Mouse (Mus musculus) adrenal gland, postnatal 14 days (tissue): ENCODE measurements around the gene Trim2. TPM values are rescaled to one million over a fixed set of nuclear protein-coding genes. Genes with fewer than 3 reads are reported as not detected.
A peak's percentile ranks its signal among the peaks of the same experiment; 100 is the strongest.

Experiments
- DNase-seq: peaks from one replicate; pipeline ENCODE4 v3.0.0; 2021; ENCODE audit warnings: mixed read lengths
- total RNA-seq: library from RNA; stranded (reverse); gene quantifications from 2 replicates; pipeline ENCODE4 v1.2.3, GENCODE M21; 2021

Trim2 gene
- total RNA-seq, 1 experiment from 2014 or later = 53.5 TPM

DNA sequence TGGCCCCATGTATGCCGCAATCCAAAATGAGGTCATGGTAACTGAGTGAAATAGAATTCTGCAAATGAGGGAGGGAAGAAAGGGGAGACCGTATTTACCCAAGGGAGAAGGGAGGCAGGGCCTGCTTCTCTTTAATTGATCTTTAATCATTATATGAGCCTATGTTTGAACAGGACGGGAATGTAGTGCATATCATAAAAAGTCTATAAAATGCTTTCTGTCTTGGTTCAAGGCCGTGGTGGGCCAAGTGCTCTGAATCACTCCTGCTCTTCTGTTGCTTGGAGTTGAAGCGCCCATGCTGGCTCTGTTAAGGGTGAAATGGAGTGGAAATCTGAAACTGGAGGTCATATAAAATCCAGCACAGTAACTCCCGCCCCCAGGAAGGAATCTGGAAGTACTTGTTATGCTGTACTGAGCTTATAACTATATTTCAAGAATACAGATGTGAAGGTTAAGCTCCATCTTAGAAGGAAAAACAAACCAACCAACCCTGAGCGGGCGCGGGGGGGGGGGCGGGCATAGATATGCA lies 48.6 kb downstream of the Trim2 start:
- DNase-seq = peak; percentile 27

DNA sequence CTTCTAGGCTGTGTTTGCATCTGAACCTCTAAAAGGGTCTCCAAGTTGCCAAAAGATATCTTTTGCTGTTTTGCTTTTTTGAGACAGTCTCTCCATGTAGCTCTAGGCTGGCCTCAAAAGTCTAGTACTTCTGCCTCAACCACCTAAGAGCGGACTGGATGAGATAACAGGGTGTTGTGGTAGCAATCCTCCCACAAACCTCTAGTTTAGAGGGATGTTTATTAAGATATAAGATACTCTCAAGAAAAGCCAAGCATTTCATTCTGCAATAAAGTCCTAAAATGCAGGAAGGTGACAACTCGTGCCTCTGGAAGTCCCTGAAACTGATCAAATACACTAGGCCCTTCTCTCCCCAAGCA lies 52.2 kb downstream of the Trim2 start:
- no peak for DNase-seq

GRCm38 (mm10) chr3:84253655-84254519 lies 52.8 kb downstream of the Trim2 start:
- DNase-seq = no peak

GRCm38 (mm10) chr3:84252776-84253654 lies 53.7 kb downstream of the Trim2 start:
- DNase-seq = no peak

DNA sequence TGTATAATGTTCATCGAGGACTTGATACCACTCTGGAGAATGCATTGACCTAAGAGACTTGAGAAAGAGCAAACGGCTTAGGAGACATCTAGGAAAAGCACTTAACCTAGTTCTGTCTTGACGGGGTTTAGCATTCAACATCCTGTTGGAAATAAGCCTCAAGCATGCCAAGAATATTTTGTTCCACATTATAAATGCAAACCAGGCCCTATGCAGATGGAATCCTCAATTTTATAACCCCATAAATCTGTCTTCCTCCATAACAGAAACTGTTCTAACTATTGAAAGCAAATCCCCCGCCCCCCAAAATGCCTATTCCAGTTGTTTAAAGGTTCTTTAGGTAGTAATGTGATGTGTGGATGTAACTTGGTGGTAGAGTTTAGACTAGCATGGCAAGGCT lies 55.0 kb downstream of the Trim2 start:
- DNase-seq = no peak

DNA sequence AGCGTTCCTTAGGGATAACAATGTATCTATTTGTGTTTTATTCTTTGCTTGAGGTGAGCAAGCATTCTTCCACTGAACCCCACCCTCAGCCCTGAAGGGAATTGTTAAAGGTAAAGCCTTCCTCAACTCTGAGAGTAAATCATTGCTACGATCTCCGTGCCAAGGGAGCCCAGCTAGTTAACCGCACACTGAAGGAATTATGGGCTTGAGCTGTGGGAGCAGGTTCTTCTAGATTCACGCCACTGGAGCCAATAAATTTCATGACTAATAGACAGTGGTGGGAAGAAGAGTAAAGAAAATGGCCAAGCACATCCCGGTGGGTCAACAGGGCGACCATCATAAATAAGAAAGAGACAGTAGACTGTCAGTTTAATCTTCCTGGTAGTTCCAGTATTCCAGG lies 56.4 kb downstream of the Trim2 start:
- DNase-seq = no peak

GRCm38 (mm10) chr3:84247789-84248188 lies 58.9 kb downstream of the Trim2 start:
- no peak for DNase-seq

- no peak for DNase-seq
These were observed 60.2 kb downstream of the Trim2 start for GRCm38 (mm10) chr3:84246421-84246861.

DNA sequence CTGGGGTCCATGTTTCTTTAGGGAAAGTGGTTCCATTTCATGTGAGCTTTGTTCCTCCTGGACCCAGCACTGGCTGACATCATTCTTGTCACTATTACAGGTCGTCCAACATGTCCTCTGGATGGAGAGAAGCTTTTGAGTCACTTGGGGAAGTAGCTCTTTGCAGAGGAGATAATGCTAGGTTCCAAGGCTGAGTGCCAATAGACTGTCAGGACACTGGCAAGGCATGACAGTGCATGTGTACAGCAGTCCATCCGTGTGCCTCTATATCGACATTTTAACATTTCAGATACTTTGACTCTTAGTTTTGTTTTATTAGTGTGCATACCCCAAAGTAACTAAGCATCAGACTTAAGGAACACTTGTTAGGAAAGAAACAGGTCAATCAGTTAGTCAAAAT lies 63.6 kb downstream of the Trim2 start:
- no peak for DNase-seq

GRCm38 (mm10) chr3:84242497-84242896 lies 64.2 kb downstream of the Trim2 start:
- peak; percentile 54 for DNase-seq

- no peak for DNase-seq
These were observed 65.6 kb downstream of the Trim2 start for GRCm38 (mm10) chr3:84241098-84241497.

- DNase-seq = no peak
These were observed 71.0 kb downstream of the Trim2 start for GRCm38 (mm10) chr3:84235420-84236304.

- no peak for DNase-seq
These were observed 72.1 kb downstream of the Trim2 start for GRCm38 (mm10) chr3:84234562-84234961.

GRCm38 (mm10) chr3:84233663-84234415 lies 72.8 kb downstream of the Trim2 start:
- DNase-seq = no peak

DNA sequence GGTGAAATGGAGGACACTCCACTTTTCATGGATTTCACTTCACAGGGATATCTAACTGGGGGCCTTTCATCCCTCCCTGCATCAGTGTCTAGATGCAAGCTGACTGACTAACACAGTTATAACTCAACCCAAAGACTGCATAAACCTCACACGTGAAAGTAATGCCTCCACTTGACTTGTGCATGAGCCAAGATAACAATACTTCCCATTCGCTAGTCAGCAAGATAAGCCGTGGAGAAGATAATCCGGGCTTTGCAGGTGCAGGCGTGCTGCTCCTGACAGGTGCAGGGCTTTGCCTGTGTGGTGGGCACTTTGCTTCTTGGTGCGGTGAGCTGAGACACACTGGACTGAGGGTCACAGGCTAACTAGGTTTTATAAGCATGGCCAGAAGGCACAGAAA lies 74.4 kb downstream of the Trim2 start:
- DNase-seq = no peak

DNA sequence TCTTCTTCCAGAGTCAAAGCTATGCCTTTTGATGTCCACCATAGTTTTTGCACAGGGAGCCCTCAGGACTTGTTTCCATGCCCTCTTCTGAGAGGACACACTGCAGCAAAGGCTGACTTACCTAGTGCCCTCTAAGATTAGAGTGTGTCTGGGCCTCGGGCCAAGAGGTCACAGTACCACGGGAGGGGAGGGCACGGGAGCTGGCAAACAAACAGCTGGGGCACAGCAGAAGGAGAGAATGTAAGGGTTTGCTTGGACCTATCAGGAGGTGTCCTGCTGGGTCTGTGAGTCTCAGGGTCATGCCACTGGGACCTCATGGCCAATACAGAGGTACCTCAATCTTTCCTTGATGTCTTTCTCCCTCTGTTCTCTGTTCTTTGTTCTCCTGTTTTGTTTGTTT lies 75.7 kb downstream of the Trim2 start:
- peak; percentile 81 for DNase-seq

DNA sequence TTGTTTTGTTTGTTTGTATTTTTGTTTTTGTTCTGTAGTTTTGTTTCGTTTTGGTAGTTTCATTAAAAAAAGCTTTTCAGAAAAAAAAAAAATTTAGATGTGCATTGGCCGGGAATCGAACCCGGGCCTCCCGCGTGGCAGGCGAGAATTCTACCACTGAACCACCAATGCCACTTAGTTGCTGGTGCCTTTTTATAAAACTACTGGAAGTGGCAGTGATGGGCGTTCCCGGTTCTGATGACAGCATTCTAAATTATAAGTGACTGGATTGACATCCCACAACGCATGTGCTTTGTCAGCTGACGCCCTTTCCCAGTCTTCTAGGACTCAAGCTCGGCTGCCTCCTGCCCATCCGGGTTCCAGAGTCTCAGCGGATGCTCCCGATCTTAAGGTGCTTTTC lies 77.8 kb downstream of the Trim2 start:
- peak; percentile 66 for DNase-seq

DNA sequence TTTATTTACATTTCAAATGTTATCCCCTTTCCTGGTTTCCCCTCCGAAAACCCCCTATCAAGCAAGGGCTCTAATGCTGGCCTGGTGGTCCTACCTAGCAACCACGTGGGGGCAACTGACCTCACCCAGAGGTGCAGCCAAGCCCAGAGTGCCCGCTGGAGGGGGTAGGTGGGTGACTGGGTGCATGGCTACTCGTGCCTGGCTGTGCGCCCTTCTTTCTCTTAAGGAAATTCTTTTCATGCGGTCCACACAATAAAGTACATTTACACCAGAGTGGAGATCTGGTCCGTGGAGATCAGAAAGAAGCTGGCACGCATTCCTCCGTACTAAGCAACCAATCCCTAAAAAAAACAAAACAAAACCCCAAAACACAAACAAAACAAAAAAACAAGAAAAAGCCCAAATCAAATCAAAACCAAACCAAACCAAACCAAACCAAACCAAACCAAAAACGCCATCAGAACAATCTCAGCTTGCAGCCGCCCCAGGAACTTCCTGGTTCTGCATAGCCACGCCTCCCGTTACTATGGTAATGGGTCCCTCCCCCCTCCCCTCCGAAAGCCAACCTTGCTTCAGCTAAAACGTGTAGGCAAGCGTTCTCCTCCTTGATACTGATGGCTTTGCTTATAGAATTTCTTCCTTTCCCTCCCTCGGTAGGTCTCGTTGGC lies 78.3 kb downstream of the Trim2 start:
- peak; percentile 86 for DNase-seq

DNA sequence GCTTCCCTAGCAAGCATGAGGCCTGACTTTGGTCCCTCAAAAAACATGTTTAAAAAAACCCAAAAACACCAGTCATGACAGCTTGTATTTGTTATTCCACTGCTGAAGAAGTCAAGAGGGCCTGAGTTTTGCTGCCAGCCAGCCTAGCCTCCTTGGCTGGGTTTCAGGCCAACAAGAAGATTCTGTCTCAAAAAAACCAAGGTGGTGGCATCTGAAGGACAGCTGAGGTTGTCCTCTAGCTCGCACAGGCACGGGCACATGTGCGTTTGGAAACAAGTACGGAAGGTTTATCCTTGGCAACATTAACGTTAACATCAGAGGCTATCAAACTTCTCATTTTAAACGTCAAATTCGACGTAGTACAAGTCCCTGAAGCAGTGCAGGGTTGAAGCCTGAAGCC lies 79.0 kb downstream of the Trim2 start:
- DNase-seq = peak; percentile 50

- no peak for DNase-seq
These were observed 81.7 kb downstream of the Trim2 start for GRCm38 (mm10) chr3:84224982-84225381.

- peak; percentile 83 for DNase-seq
These were observed 85.9 kb downstream of the Trim2 start for GRCm38 (mm10) chr3:84220748-84221147.
